Mouse (Mus musculus): Measurements from ENCODE around the gene Vax2. TPM values are rescaled to one million over a fixed set of nuclear protein-coding genes. Genes with fewer than 3 reads are reported as not detected.

Vax2 gene
- polyA plus RNA-seq, 1 experiment from 2014 or later = not detected

GRCm38 (mm10) chr6:83742761-83743160 lies 31.7 kb downstream of the Vax2 start, which contains the start of gene Atp6v1b1:
Atp6v1b1 (plus strand) TSS chr6:83742990.
- 62% methylated on average over 5 of the region's 5 CpGs for WGBS
- Histone ChIP-seq H3K27me3 (peaks cover 6% of the 10 kb centered on the region; the same call in 1 of the 2 replicates), H3K9ac (no peak within 1 kb of the TSS), H3K4me1 (0 out of 2 replicates have a peak, but pooled peaks cover 2% of the 10 kb centered on the region), H3K27ac (no peak within 1 kb of the TSS), H3K36me3 (ENCODE audit: poor library complexity, severe bottlenecking) (no peaks in the 10 kb centered on the region), H3K9me3 (replicated peaks) (no peaks in the 10 kb centered on the region), H3K4me3 (no peak within 1 kb of the TSS), H3K4me2 (no peak within 1 kb of the TSS)
- peak; percentile 24; the same call in 1 of the 2 replicates for ATAC-seq

- WGBS = 52% methylated on average over 5 of the region's 5 CpGs
- no peak for ATAC-seq
- no peak overlapping the region for H3K9ac ChIP-seq
- peaks cover 6% of the 10 kb centered on the region; the same call in 1 of the 2 replicates for H3K27me3 ChIP-seq
- no peak overlapping the region for H3K4me3 ChIP-seq
- no peak overlapping the region for H3K27ac ChIP-seq
- no peaks in the 10 kb centered on the region for H3K36me3 ChIP-seq (ENCODE audit: poor library complexity, severe bottlenecking)
- H3K4me2 ChIP-seq = no peak overlapping the region
- 0 out of 2 replicates have a peak, but pooled peaks cover 2% of the 10 kb centered on the region for H3K4me1 ChIP-seq
- H3K9me3 ChIP-seq (replicated peaks) = no peaks in the 10 kb centered on the region
Observed at GRCm38 (mm10) chr6:83743212-83743611, 32.1 kb downstream of the Vax2 start.

- no peak for ATAC-seq
Observed at GRCm38 (mm10) chr6:83744126-83744525, 33.1 kb downstream of the Vax2 start.

GRCm38 (mm10) chr6:83744557-83744956 lies 33.5 kb downstream of the Vax2 start:
- Histone ChIP-seq H3K27me3 (peaks cover 10% of the 10 kb centered on the region), H3K4me2 (no peak overlapping the region), H3K36me3 (ENCODE audit: poor library complexity, severe bottlenecking) (no peaks in the 10 kb centered on the region), H3K9ac (no peak overlapping the region), H3K27ac (no peak overlapping the region), H3K4me3 (no peak overlapping the region), H3K9me3 (replicated peaks) (no peaks in the 10 kb centered on the region), H3K4me1 (0 out of 2 replicates have a peak, but pooled peaks cover 2% of the 10 kb centered on the region)
- no peak for ATAC-seq
- WGBS = 74% methylated on average over 5 of the region's 5 CpGs

More at GRCm38 (mm10) chr6:83744126-83744525, 33.1 kb downstream of the Vax2 start:
- Histone ChIP-seq H3K4me2 (no peak overlapping the region), H3K4me3 (no peak overlapping the region), H3K9ac (no peak overlapping the region), H3K36me3 (ENCODE audit: poor library complexity, severe bottlenecking) (no peaks in the 10 kb centered on the region), H3K9me3 (replicated peaks) (no peaks in the 10 kb centered on the region), H3K27me3 (peaks cover 8% of the 10 kb centered on the region), H3K27ac (no peak overlapping the region), H3K4me1 (0 out of 2 replicates have a peak, but pooled peaks cover 2% of the 10 kb centered on the region)
- 65% methylated on average over 5 of the region's 5 CpGs for WGBS

GRCm38 (mm10) chr6:83745466-83745865 lies 34.4 kb downstream of the Vax2 start:
- Histone ChIP-seq H3K9me3 (replicated peaks) (no peaks in the 10 kb centered on the region), H3K9ac (no peak overlapping the region), H3K36me3 (ENCODE audit: poor library complexity, severe bottlenecking) (no peaks in the 10 kb centered on the region), H3K27me3 (peaks cover 10% of the 10 kb centered on the region), H3K4me1 (0 out of 2 replicates have a peak, but pooled peaks cover 2% of the 10 kb centered on the region), H3K27ac (no peak overlapping the region), H3K4me2 (no peak overlapping the region), H3K4me3 (no peak overlapping the region)
- ATAC-seq = no peak
- 43% methylated on average over 2 of the region's 2 CpGs for WGBS

GRCm38 (mm10) chr6:83749286-83749685 lies 38.2 kb downstream of the Vax2 start:
- Histone ChIP-seq H3K9ac (no peak overlapping the region), H3K4me1 (0 out of 2 replicates have a peak, but pooled peaks cover 2% of the 10 kb centered on the region), H3K27ac (no peak overlapping the region), H3K4me3 (no peak overlapping the region), H3K27me3 (peaks cover 27% of the 10 kb centered on the region), H3K4me2 (no peak overlapping the region), H3K36me3 (ENCODE audit: poor library complexity, severe bottlenecking) (no peaks in the 10 kb centered on the region), H3K9me3 (replicated peaks) (no peaks in the 10 kb centered on the region)
- ATAC-seq = no peak
- WGBS = 55% methylated on average over 3 of the region's 3 CpGs

GRCm38 (mm10) chr6:83750171-83750684 lies 39.2 kb downstream of the Vax2 start:
- no peak overlapping the region for H3K27ac ChIP-seq
- no peak overlapping the region for H3K4me2 ChIP-seq
- H3K4me3 ChIP-seq = no peak overlapping the region
- H3K4me1 ChIP-seq = 0 out of 2 replicates have a peak, but pooled peaks cover 2% of the 10 kb centered on the region
- H3K27me3 ChIP-seq = peaks cover 27% of the 10 kb centered on the region
- no peaks in the 10 kb centered on the region for H3K9me3 ChIP-seq (replicated peaks)
- H3K36me3 ChIP-seq (ENCODE audit: poor library complexity, severe bottlenecking) = no peaks in the 10 kb centered on the region
- H3K9ac ChIP-seq = no peak overlapping the region
- WGBS = 8% methylated on average over 11 of the region's 11 CpGs
- no peak for ATAC-seq

- ATAC-seq = no peak
- Histone ChIP-seq H3K27me3 (peaks cover 61% of the 10 kb centered on the region), H3K9me3 (replicated peaks) (no peaks in the 10 kb centered on the region), H3K36me3 (ENCODE audit: poor library complexity, severe bottlenecking) (no peaks in the 10 kb centered on the region), H3K4me3 (no peak overlapping the region), H3K4me2 (no peak overlapping the region), H3K9ac (no peak overlapping the region), H3K27ac (no peak overlapping the region), H3K4me1 (peaks cover 7% of the 10 kb centered on the region; the same call in 1 of the 2 replicates)
- WGBS = 76% methylated on average over 9 of the region's 9 CpGs
Observed at GRCm38 (mm10) chr6:83756051-83756450, 45.0 kb downstream of the Vax2 start.

- peaks cover 16% of the 10 kb centered on the region for H3K4me1 ChIP-seq
- peak within 1 kb of the TSS; percentile 60 for H3K4me2 ChIP-seq
- peak within 1 kb of the TSS; percentile 43; the same call in 1 of the 2 replicates for H3K9ac ChIP-seq
- H3K4me3 ChIP-seq = peak within 1 kb of the TSS; percentile 28
- no peak for ATAC-seq
- no peaks in the 10 kb centered on the region for H3K9me3 ChIP-seq (replicated peaks)
- H3K27ac ChIP-seq = no peak within 1 kb of the TSS
- peaks cover 69% of the 10 kb centered on the region for H3K27me3 ChIP-seq
- WGBS = 26% methylated on average over 6 of the region's 6 CpGs
- H3K36me3 ChIP-seq (ENCODE audit: poor library complexity, severe bottlenecking) = no peaks in the 10 kb centered on the region
Observed at GRCm38 (mm10) chr6:83762344-83762743, 51.3 kb downstream of the Vax2 start, which contains the start of gene Ankrd53. Ankrd53 (plus strand) TSS chr6:83762644.

- Histone ChIP-seq H3K36me3 (ENCODE audit: poor library complexity, severe bottlenecking) (no peaks in the 10 kb centered on the region), H3K4me2 (peak overlapping the region; percentile 60), H3K27me3 (peaks cover 63% of the 10 kb centered on the region), H3K4me1 (peaks cover 15% of the 10 kb centered on the region), H3K9ac (peak overlapping the region; percentile 43; the same call in 1 of the 2 replicates), H3K27ac (no peak overlapping the region), H3K9me3 (replicated peaks) (no peaks in the 10 kb centered on the region), H3K4me3 (peak overlapping the region; percentile 28)
- under 1% methylated on average over 35 of the region's 35 CpGs for WGBS
- peak; percentile 43; the same call in 1 of the 2 replicates for ATAC-seq
Observed at GRCm38 (mm10) chr6:83762880-83763431, 51.9 kb downstream of the Vax2 start.

GRCm38 (mm10) chr6:83766982-83767381 lies 55.9 kb downstream of the Vax2 start:
- no peak for ATAC-seq

GRCm38 (mm10) chr6:83768485-83768884 lies 57.4 kb downstream of the Vax2 start:
- Histone ChIP-seq H3K9me3 (replicated peaks) (no peaks in the 10 kb centered on the region), H3K36me3 (ENCODE audit: poor library complexity, severe bottlenecking) (peaks cover 46% of the 10 kb centered on the region), H3K4me3 (no peak overlapping the region), H3K4me2 (no peak overlapping the region), H3K27ac (no peak overlapping the region), H3K27me3 (peaks cover 15% of the 10 kb centered on the region), H3K9ac (no peak overlapping the region), H3K4me1 (peaks cover 2% of the 10 kb centered on the region; the same call in 1 of the 2 replicates)
- no peak for ATAC-seq
- WGBS = 83% methylated on average over 5 of the region's 5 CpGs

More at GRCm38 (mm10) chr6:83766982-83767381, 55.9 kb downstream of the Vax2 start:
- H3K4me2 ChIP-seq = no peak overlapping the region
- H3K36me3 ChIP-seq (ENCODE audit: poor library complexity, severe bottlenecking) = peaks cover 38% of the 10 kb centered on the region
- H3K4me1 ChIP-seq = peaks cover 10% of the 10 kb centered on the region
- no peak overlapping the region for H3K4me3 ChIP-seq
- H3K27me3 ChIP-seq = peaks cover 30% of the 10 kb centered on the region
- WGBS = 94% methylated on average over 3 of the region's 3 CpGs
- H3K9me3 ChIP-seq (replicated peaks) = no peaks in the 10 kb centered on the region
- no peak overlapping the region for H3K9ac ChIP-seq
- H3K27ac ChIP-seq = no peak overlapping the region

All from forebrain, embryonic 13.5 days (tissue).